Mouse (Mus musculus): ENCODE measurements at regions not wholly inside any gene's neighbourhood (a gene's known extent, or its start where the extent isn't known, plus 50 kb on each side); places are given as distances from the start of the nearest gene placed in this dataset.

GRCm38 (mm10) chr8:116379851-116380250 is 124.9 kb upstream of the Dynlrb2 start:
- DNase-seq: no peak

- DNase-seq: no peak
These were observed 129.0 kb upstream of the Dynlrb2 start for GRCm38 (mm10) chr8:116375758-116376157.

- no peak for DNase-seq
These were observed 131.7 kb upstream of the Dynlrb2 start for GRCm38 (mm10) chr8:116373063-116373462.

- DNase-seq: peak; percentile 64
These were observed 132.2 kb upstream of the Dynlrb2 start for GRCm38 (mm10) chr8:116372574-116372973.

- no peak for DNase-seq
These were observed 132.7 kb upstream of the Dynlrb2 start for GRCm38 (mm10) chr8:116372056-116372455.

GRCm38 (mm10) chr8:116367491-116367890 is 137.3 kb upstream of the Dynlrb2 start:
- DNase-seq: no peak

- no peak for DNase-seq
These were observed 138.1 kb upstream of the Dynlrb2 start for GRCm38 (mm10) chr8:116366706-116367105.

- no peak for DNase-seq
These were observed 140.0 kb upstream of the Dynlrb2 start for GRCm38 (mm10) chr8:116364751-116365150.

- DNase-seq: no peak
These were observed 140.6 kb upstream of the Dynlrb2 start for GRCm38 (mm10) chr8:116364172-116364571.

GRCm38 (mm10) chr8:116362351-116362750 is 142.4 kb upstream of the Dynlrb2 start:
- DNase-seq: no peak

- no peak for DNase-seq
These were observed 145.0 kb upstream of the Dynlrb2 start for GRCm38 (mm10) chr8:116359761-116360160.

- no peak for DNase-seq
These were observed 150.0 kb upstream of the Dynlrb2 start for GRCm38 (mm10) chr8:116354756-116355155.

- no peak for DNase-seq
These were observed 150.9 kb upstream of the Dynlrb2 start for GRCm38 (mm10) chr8:116353911-116354310.

GRCm38 (mm10) chr8:116352635-116353034 is 152.1 kb upstream of the Dynlrb2 start:
- no peak for DNase-seq

GRCm38 (mm10) chr8:116348971-116349370 is 155.8 kb upstream of the Dynlrb2 start:
- DNase-seq: no peak

GRCm38 (mm10) chr8:116346990-116347389 is 157.8 kb upstream of the Dynlrb2 start:
- DNase-seq: no peak

- no peak for DNase-seq
These were observed 160.1 kb upstream of the Dynlrb2 start for GRCm38 (mm10) chr8:116344590-116345222.

GRCm38 (mm10) chr8:116343534-116343933 is 161.2 kb upstream of the Dynlrb2 start:
- DNase-seq: no peak

- no peak for DNase-seq
These were observed 170.0 kb upstream of the Dynlrb2 start for GRCm38 (mm10) chr8:116334772-116335171.

GRCm38 (mm10) chr8:116334101-116334500 is 170.7 kb upstream of the Dynlrb2 start:
- no peak for DNase-seq

GRCm38 (mm10) chr8:116320014-116320680 is 184.6 kb upstream of the Dynlrb2 start:
- no peak for DNase-seq

- no peak for DNase-seq
These were observed 189.4 kb upstream of the Dynlrb2 start for GRCm38 (mm10) chr8:116315410-116315809.

GRCm38 (mm10) chr8:116314429-116315092 is 190.2 kb upstream of the Dynlrb2 start:
- DNase-seq: no peak

- DNase-seq: no peak
These were observed 205.9 kb upstream of the Dynlrb2 start for GRCm38 (mm10) chr8:116298891-116299290.
